Mouse (Mus musculus): ENCODE data around the gene Lgals1. TPM values are rescaled to one million over a fixed set of nuclear protein-coding genes. Genes with fewer than 3 reads are reported as not detected.
A peak's percentile ranks its signal among the peaks of the same experiment; 100 is the strongest.

Lgals1 gene
- total and polyA plus RNA-seq, 3 experiments: 558 to 3,673 (median 2,086) TPM

- no peak for TF ChIP-seq GATA2 (IDR thresholded peaks at IDR 0.05; ENCODE audit: borderline replicate concordance, low read depth, low read length)
- no peak for TF ChIP-seq TAL1 (conservative IDR thresholded peaks at IDR 0.05; ENCODE audit: low read depth, low read length)
- no peak for TF ChIP-seq POLR2AphosphoS5 (IDR thresholded peaks at IDR 0.05; ENCODE audit: insufficient replicate concordance, low read depth, low read length)
- no peak for TF ChIP-seq CTCF (IDR thresholded peaks at IDR 0.05; ENCODE audit: low read depth, low read length)
- no peak for TF ChIP-seq GATA1 (IDR thresholded peaks at IDR 0.05; ENCODE audit: borderline replicate concordance, low read length)
- DNase-seq (ENCODE audit: low spot score): no peak
- Histone ChIP-seq H3K9me3 (replicated peaks) (no peaks in the 10 kb centered on the region), H3K27me3 (ENCODE audit: insufficient read depth, low read length) (no peaks in the 10 kb centered on the region), H3K4me3 (ENCODE audit: low read depth, low read length) (no peak overlapping the region), H3K4me1 (ENCODE audit: insufficient read depth, low read depth, low read length) (peaks cover 47% of the 10 kb centered on the region), H3K36me3 (replicated peaks) (peaks cover 78% of the 10 kb centered on the region)
- no peak for ATAC-seq (ENCODE audit: extremely low read depth, insufficient number of reproducible peaks, low FRiP score, poor library complexity, severe bottlenecking)
Measured at GRCm38 (mm10) chr15:78881828-78882227, 44.7 kb upstream of the Lgals1 start.

GRCm38 (mm10) chr15:78889401-78889853 lies 37.1 kb upstream of the Lgals1 start:
- H3K36me3 ChIP-seq (replicated peaks): peaks cover 98% of the 10 kb centered on the region
- H3K9me3 ChIP-seq (replicated peaks): no peaks in the 10 kb centered on the region
- peaks cover 75% of the 10 kb centered on the region for H3K4me1 ChIP-seq (ENCODE audit: insufficient read depth, low read depth, low read length)
- H3K27me3 ChIP-seq (ENCODE audit: insufficient read depth, low read length): no peaks in the 10 kb centered on the region
- H3K4me3 ChIP-seq (ENCODE audit: low read depth, low read length): peak overlapping the region; percentile 63; the same call in 1 of the 2 replicates
- TF ChIP-seq TAL1 (conservative IDR thresholded peaks at IDR 0.05; ENCODE audit: low read depth, low read length): no peak
- no peak for ATAC-seq (ENCODE audit: extremely low read depth, insufficient number of reproducible peaks, low FRiP score, poor library complexity, severe bottlenecking)
- no peak for DNase-seq (ENCODE audit: low spot score)

- H3K4me1 ChIP-seq (ENCODE audit: insufficient read depth, low read depth, low read length): peaks cover 99% of the 10 kb centered on the region
- peaks cover 90% of the 10 kb centered on the region for H3K36me3 ChIP-seq (replicated peaks)
- no peaks in the 10 kb centered on the region for H3K27me3 ChIP-seq (ENCODE audit: insufficient read depth, low read length)
- ATAC-seq (ENCODE audit: extremely low read depth, insufficient number of reproducible peaks, low FRiP score, poor library complexity, severe bottlenecking) (0 out of 2 replicates have a peak, but pooled peaks have one; percentile 9), DNase-seq (ENCODE audit: low spot score) (peak; percentile 52)
- H3K9me3 ChIP-seq (replicated peaks): no peaks in the 10 kb centered on the region
- peak overlapping the region; percentile 68; the same call in 1 of the 2 replicates for H3K4me3 ChIP-seq (ENCODE audit: low read depth, low read length)
- TF ChIP-seq POLR2AphosphoS5 (IDR thresholded peaks at IDR 0.05; ENCODE audit: insufficient replicate concordance, low read depth, low read length): no peak
- TF ChIP-seq CTCF (IDR thresholded peaks at IDR 0.05; ENCODE audit: low read depth, low read length): no peak
- no peak for TF ChIP-seq GATA2 (IDR thresholded peaks at IDR 0.05; ENCODE audit: borderline replicate concordance, low read depth, low read length)
- TF ChIP-seq TAL1 (conservative IDR thresholded peaks at IDR 0.05; ENCODE audit: low read depth, low read length): no peak
Measured at GRCm38 (mm10) chr15:78892440-78892839, 34.1 kb upstream of the Lgals1 start.

GRCm38 (mm10) chr15:78894726-78895125 lies 31.8 kb upstream of the Lgals1 start:
- H3K27me3 ChIP-seq (ENCODE audit: insufficient read depth, low read length): no peaks in the 10 kb centered on the region
- DNase-seq (ENCODE audit: low spot score) (no peak), ATAC-seq (ENCODE audit: extremely low read depth, insufficient number of reproducible peaks, low FRiP score, poor library complexity, severe bottlenecking) (no peak)
- H3K36me3 ChIP-seq (replicated peaks): peaks cover 67% of the 10 kb centered on the region
- H3K4me3 ChIP-seq (ENCODE audit: low read depth, low read length): peak overlapping the region; percentile 68; the same call in 1 of the 2 replicates
- TF ChIP-seq POLR2AphosphoS5 (IDR thresholded peaks at IDR 0.05; ENCODE audit: insufficient replicate concordance, low read depth, low read length) (no peak), CTCF (IDR thresholded peaks at IDR 0.05; ENCODE audit: low read depth, low read length) (no peak), GATA2 (IDR thresholded peaks at IDR 0.05; ENCODE audit: borderline replicate concordance, low read depth, low read length) (no peak), GATA1 (IDR thresholded peaks at IDR 0.05; ENCODE audit: borderline replicate concordance, low read length) (no peak), TAL1 (conservative IDR thresholded peaks at IDR 0.05; ENCODE audit: low read depth, low read length) (no peak)
- no peaks in the 10 kb centered on the region for H3K9me3 ChIP-seq (replicated peaks)
- peaks cover 95% of the 10 kb centered on the region for H3K4me1 ChIP-seq (ENCODE audit: insufficient read depth, low read depth, low read length)

GRCm38 (mm10) chr15:78895741-78896140 lies 30.8 kb upstream of the Lgals1 start:
- Histone ChIP-seq H3K27me3 (ENCODE audit: insufficient read depth, low read length) (no peaks in the 10 kb centered on the region), H3K4me1 (ENCODE audit: insufficient read depth, low read depth, low read length) (peaks cover 87% of the 10 kb centered on the region), H3K9me3 (replicated peaks) (no peaks in the 10 kb centered on the region), H3K36me3 (replicated peaks) (peaks cover 61% of the 10 kb centered on the region), H3K4me3 (ENCODE audit: low read depth, low read length) (peak overlapping the region; percentile 68; the same call in 1 of the 2 replicates)
- DNase-seq (ENCODE audit: low spot score) (no peak), ATAC-seq (ENCODE audit: extremely low read depth, insufficient number of reproducible peaks, low FRiP score, poor library complexity, severe bottlenecking) (no peak; the same call in 1 of the 2 replicates)
- TF ChIP-seq GATA2 (IDR thresholded peaks at IDR 0.05; ENCODE audit: borderline replicate concordance, low read depth, low read length) (no peak), POLR2AphosphoS5 (IDR thresholded peaks at IDR 0.05; ENCODE audit: insufficient replicate concordance, low read depth, low read length) (no peak), TAL1 (conservative IDR thresholded peaks at IDR 0.05; ENCODE audit: low read depth, low read length) (no peak)

- H3K36me3 ChIP-seq (replicated peaks): peaks cover 61% of the 10 kb centered on the region
- DNase-seq (ENCODE audit: low spot score): peak; percentile 61
- H3K4me3 ChIP-seq (ENCODE audit: low read depth, low read length): peak overlapping the region; percentile 68; the same call in 1 of the 2 replicates
- no peak for TF ChIP-seq POLR2AphosphoS5 (IDR thresholded peaks at IDR 0.05; ENCODE audit: insufficient replicate concordance, low read depth, low read length)
- no peak for TF ChIP-seq GATA1 (IDR thresholded peaks at IDR 0.05; ENCODE audit: borderline replicate concordance, low read length)
- no peak for TF ChIP-seq GATA2 (IDR thresholded peaks at IDR 0.05; ENCODE audit: borderline replicate concordance, low read depth, low read length)
- TF ChIP-seq CTCF (IDR thresholded peaks at IDR 0.05; ENCODE audit: low read depth, low read length): no peak
- TF ChIP-seq TAL1 (conservative IDR thresholded peaks at IDR 0.05; ENCODE audit: low read depth, low read length): no peak
- H3K4me1 ChIP-seq (ENCODE audit: insufficient read depth, low read depth, low read length): peaks cover 87% of the 10 kb centered on the region
- peak; percentile 5; the same call in 1 of the 2 replicates for ATAC-seq (ENCODE audit: extremely low read depth, insufficient number of reproducible peaks, low FRiP score, poor library complexity, severe bottlenecking)
- no peaks in the 10 kb centered on the region for H3K9me3 ChIP-seq (replicated peaks)
- no peaks in the 10 kb centered on the region for H3K27me3 ChIP-seq (ENCODE audit: insufficient read depth, low read length)
Measured at GRCm38 (mm10) chr15:78896149-78896548, 30.4 kb upstream of the Lgals1 start.
